Mouse (Mus musculus) olfactory bulb, adult 2 months (tissue): Measurements from ENCODE around the gene Pkp4.

Experiments
- CTCF ChIP-seq: fragments of 200-500 bp; IDR thresholded peaks from 2 replicates; pipeline ENCODE4 v1.5.1; 2012; ENCODE audit warnings: low read depth, mild to moderate bottlenecking, low read length, moderate library complexity; ENCODE audit not compliant: insufficient read depth
- POLR2A ChIP-seq: fragments of 200-500 bp; IDR thresholded peaks from 2 replicates; pipeline ENCODE4 v1.6.1; 2012; ENCODE audit warnings: mild to moderate bottlenecking, low read depth, low read length, moderate library complexity; ENCODE audit not compliant: insufficient read depth

- TF ChIP-seq CTCF, result no peak
- TF ChIP-seq POLR2A, result no peak
Observed at GRCm38 (mm10) chr2:59396555-59396954, 235.9 kb downstream of the Pkp4 start.
